ENCODE assay signal across 8 mouse cellular contexts in the genomic region with DNA sequence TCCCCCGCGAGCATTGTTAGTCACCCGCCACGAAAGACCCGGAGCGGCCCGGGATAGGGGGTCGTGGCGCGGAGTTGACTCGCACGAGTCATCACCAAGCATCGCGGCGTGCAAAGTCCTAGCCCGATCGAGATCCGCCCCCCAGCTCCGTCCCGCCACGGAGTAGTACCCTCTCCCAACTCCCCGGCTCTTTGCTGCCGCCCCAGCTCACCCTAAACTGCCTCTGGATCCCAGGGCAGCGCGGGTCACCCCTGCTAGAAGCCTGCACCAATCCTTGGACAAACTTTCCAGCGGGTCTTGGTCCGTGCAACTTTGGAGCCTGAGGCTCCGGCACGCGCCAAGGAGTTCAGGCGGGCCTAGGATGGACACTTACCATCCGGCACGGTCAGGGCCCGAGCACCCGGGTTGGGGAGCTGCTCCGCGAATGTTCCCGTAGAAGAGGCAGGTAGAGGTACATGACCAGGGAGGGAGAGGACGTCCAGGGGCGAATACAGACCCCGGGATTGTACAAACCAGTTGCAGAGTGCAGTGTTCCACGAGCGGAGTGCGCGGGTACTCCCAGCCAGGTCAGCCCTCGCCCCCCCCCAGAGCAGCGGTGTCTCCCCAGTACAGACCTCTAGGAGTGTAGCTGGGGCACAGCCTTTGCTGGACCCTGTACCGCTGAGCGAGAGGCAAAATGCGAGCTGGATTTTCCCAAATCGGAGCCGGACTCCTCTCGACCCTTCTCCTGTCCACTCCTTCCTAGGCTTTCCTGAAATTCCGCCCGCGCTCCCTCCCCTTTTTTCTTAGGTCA. TPM values are rescaled to one million over a fixed set of nuclear protein-coding genes. Genes with fewer than 3 reads are reported as not detected.
DNase-seq lines count a peak whose midpoint lies in the region; ATAC-seq and TF ChIP-seq lines count a peak whose summit lies in the region.

No protein-coding gene starts in this region.

- ATAC-seq in CD4-positive, CD25-positive, alpha-beta regulatory T cell, adult 4 months, result peak; percentile 39
- ATAC-seq in embryonic facial prominence, embryonic 11.5 days (replicated peaks; ENCODE audit: insufficient number of reproducible peaks, low FRiP score, low TSS enrichment, low read depth), result peak; percentile 81
- ATAC-seq in heart, embryonic 15.5 days (replicated peaks; ENCODE audit: insufficient number of reproducible peaks, insufficient read depth, low FRiP score, low read depth), result peak; percentile 83
- peak; percentile 82 for ATAC-seq in kidney, postnatal 0 days (replicated peaks; ENCODE audit: low FRiP score, low read depth)

- H3K27ac ChIP-seq in embryonic facial prominence, embryonic 11.5 days (replicated peaks; ENCODE audit: low read depth, low read length), result no peak overlapping the region
- H3K27ac ChIP-seq in heart, embryonic 15.5 days, result peak overlapping the region; percentile 78
- H3K27ac ChIP-seq in kidney, postnatal 0 days, result peak overlapping the region; percentile 37; the same call in 1 of the 2 replicates

- no peaks in the 10 kb centered on the region for H3K4me1 ChIP-seq in embryonic facial prominence, embryonic 11.5 days (ENCODE audit: control insufficient read depth, insufficient read depth, low read length)
- H3K4me1 ChIP-seq in heart, embryonic 15.5 days (replicated peaks), result peaks cover 13% of the 10 kb centered on the region
- 0 out of 2 replicates have a peak, but pooled peaks cover 6% of the 10 kb centered on the region for H3K4me1 ChIP-seq in kidney, postnatal 0 days (replicated peaks; ENCODE audit: insufficient read depth, low read length)
- peaks cover 40% of the 10 kb centered on the region for H3K4me1 ChIP-seq in megakaryocyte, embryonic 14.5 days

- peak; percentile 78 for DNase-seq in adrenal gland, postnatal 10 days
- DNase-seq in embryonic facial prominence, embryonic 11.5 days (ENCODE audit: low spot score), result peak; percentile 88
- peak; percentile 76 for DNase-seq in kidney, postnatal 0 days (ENCODE audit: low spot score)
- peak; percentile 17 for DNase-seq in splenic B cell, adult 2 months (ENCODE audit: low read depth, low spot score)
- no peak for DNase-seq in frontal cortex, postnatal 25 days (ENCODE audit: low spot score in 2 of 2)

- under 1% methylated on average over 56 of the region's 56 CpGs for WGBS in embryonic facial prominence, embryonic 11.5 days
- under 1% methylated on average over 56 of the region's 56 CpGs for WGBS in heart, embryonic 15.5 days
- under 1% methylated on average over 56 of the region's 56 CpGs for WGBS in kidney, postnatal 0 days

- H3K9me3 ChIP-seq in embryonic facial prominence, embryonic 11.5 days (replicated peaks; ENCODE audit: control insufficient read depth, low read length), result no peaks in the 10 kb centered on the region
- no peaks in the 10 kb centered on the region for H3K9me3 ChIP-seq in heart, embryonic 15.5 days (replicated peaks)
- H3K9me3 ChIP-seq in kidney, postnatal 0 days (replicated peaks; ENCODE audit: low read length), result no peaks in the 10 kb centered on the region
- H3K9me3 ChIP-seq in megakaryocyte, embryonic 14.5 days, result no peaks in the 10 kb centered on the region

- no peaks in the 10 kb centered on the region for H3K27me3 ChIP-seq in embryonic facial prominence, embryonic 11.5 days (ENCODE audit: control insufficient read depth, insufficient read depth, low read length)
- no peaks in the 10 kb centered on the region for H3K27me3 ChIP-seq in heart, embryonic 15.5 days
- H3K27me3 ChIP-seq in kidney, postnatal 0 days (ENCODE audit: insufficient read depth, low read length), result no peaks in the 10 kb centered on the region
- H3K27me3 ChIP-seq in megakaryocyte, embryonic 14.5 days (replicated peaks), result peaks cover 22% of the 10 kb centered on the region
- peaks cover 2% of the 10 kb centered on the region; the same call in 1 of the 2 replicates for H3K27me3 ChIP-seq in splenic B cell, adult 2 months (ENCODE audit: control insufficient read depth, insufficient read depth, low read length, poor library complexity, severe bottlenecking)

- H3K9ac ChIP-seq in embryonic facial prominence, embryonic 11.5 days (replicated peaks; ENCODE audit: low read length), result peak overlapping the region; percentile 55
- H3K9ac ChIP-seq in heart, embryonic 15.5 days, result peak overlapping the region; percentile 68
- H3K9ac ChIP-seq in kidney, postnatal 0 days (ENCODE audit: low read depth, low read length), result peak overlapping the region; percentile 60

- peak overlapping the region; percentile 73 for H3K4me2 ChIP-seq in embryonic facial prominence, embryonic 11.5 days (ENCODE audit: low read depth, low read length)
- peak overlapping the region; percentile 89 for H3K4me2 ChIP-seq in heart, embryonic 15.5 days
- peak overlapping the region; percentile 92 for H3K4me2 ChIP-seq in kidney, postnatal 0 days (ENCODE audit: low read length)

- H3K36me3 ChIP-seq in embryonic facial prominence, embryonic 11.5 days (replicated peaks; ENCODE audit: control insufficient read depth, insufficient read depth, low read depth, low read length), result no peaks in the 10 kb centered on the region
- no peaks in the 10 kb centered on the region for H3K36me3 ChIP-seq in heart, embryonic 15.5 days
- no peaks in the 10 kb centered on the region for H3K36me3 ChIP-seq in kidney, postnatal 0 days (ENCODE audit: insufficient read depth, low read length)
- no peaks in the 10 kb centered on the region for H3K36me3 ChIP-seq in megakaryocyte, embryonic 14.5 days (replicated peaks; ENCODE audit: low read length)
- no peaks in the 10 kb centered on the region for H3K36me3 ChIP-seq in splenic B cell, adult 2 months (ENCODE audit: control insufficient read depth, insufficient read depth, low read length, poor library complexity, severe bottlenecking)

- H3K4me3 ChIP-seq in embryonic facial prominence, embryonic 11.5 days (ENCODE audit: low read depth, low read length), result peak overlapping the region; percentile 63
- peak overlapping the region; percentile 77 for H3K4me3 ChIP-seq in heart, embryonic 15.5 days
- peak overlapping the region; percentile 66 for H3K4me3 ChIP-seq in kidney, postnatal 0 days (replicated peaks; ENCODE audit: low read depth, low read length)
- peak overlapping the region; percentile 93 for H3K4me3 ChIP-seq in megakaryocyte, embryonic 14.5 days (replicated peaks)

- TF ChIP-seq CTCF in kidney, postnatal 0 days (IDR thresholded peaks at IDR 0.05; ENCODE audit: low read depth), result no peak

RNA-seq across cellular contexts. Expression of a gene that starts 21.8 kb away (rescaled TPM):
- polyA plus RNA-seq in CD4-positive, CD25-positive, alpha-beta regulatory T cell, adult 4 months (2017; shearing (Covaris generic)), result 1 to 10 TPM; 6.9 to 7.2 TPM
- 10 to 100 TPM in 1 of 2 experiments, 1 to 10 TPM in 1; 7.3 to 12.8 TPM for total RNA-seq in adrenal gland, postnatal 10 days (2021)
- polyA plus RNA-seq in embryonic facial prominence, embryonic 11.5 days (2014; fragmentation: Nextera tagmentation; extraction: Ambion mirVana), result 27.4 and 30.3 TPM in 2 replicates
- polyA plus RNA-seq in heart, embryonic 15.5 days (2015; fragmentation: Nextera tagmentation; extraction: Ambion mirVana), result 25.6 and 26.9 TPM in 2 replicates
- 17.3 and 18.0 TPM in 2 replicates for polyA plus RNA-seq in kidney, postnatal 0 days (2015; fragmentation: Nextera tagmentation; extraction: Ambion mirVana)
- 0.01 TPM in 1 of 2 replicates, not detected in the other for polyA plus RNA-seq in megakaryocyte, embryonic 14.5 days (2012; ENCODE audit: insufficient read depth, low replicate concordance)

RNA-seq across cellular contexts. Expression of a gene that starts 33.4 kb away (rescaled TPM):
- 1 to 10 TPM; 2.9 to 3.4 TPM for polyA plus RNA-seq in CD4-positive, CD25-positive, alpha-beta regulatory T cell, adult 4 months (2017; shearing (Covaris generic))
- 10 to 100 TPM; 41.5 to 45.3 TPM for total RNA-seq in adrenal gland, postnatal 10 days (2021)
- polyA plus RNA-seq in embryonic facial prominence, embryonic 11.5 days (2014; fragmentation: Nextera tagmentation; extraction: Ambion mirVana), result 9.4 and 10.7 TPM in 2 replicates
- polyA plus RNA-seq in heart, embryonic 15.5 days (2015; fragmentation: Nextera tagmentation; extraction: Ambion mirVana), result 12.0 and 13.1 TPM in 2 replicates
- polyA plus RNA-seq in kidney, postnatal 0 days (2015; fragmentation: Nextera tagmentation; extraction: Ambion mirVana), result 27.3 and 27.6 TPM in 2 replicates
- polyA plus RNA-seq in megakaryocyte, embryonic 14.5 days (2012; ENCODE audit: insufficient read depth, low replicate concordance), result 4.6 and 4.9 TPM in 2 replicates

RNA-seq across cellular contexts. Expression of a gene that starts 59.8 kb away (rescaled TPM):
- polyA plus RNA-seq in CD4-positive, CD25-positive, alpha-beta regulatory T cell, adult 4 months (2017; shearing (Covaris generic)), result 1 to 10 TPM; 2.0 to 3.0 TPM
- 1 to 10 TPM; 3.7 to 6.7 TPM for total RNA-seq in adrenal gland, postnatal 10 days (2021)
- polyA plus RNA-seq in embryonic facial prominence, embryonic 11.5 days (2014; fragmentation: Nextera tagmentation; extraction: Ambion mirVana), result 29.1 and 30.8 TPM in 2 replicates
- 10.1 and 13.4 TPM in 2 replicates for polyA plus RNA-seq in heart, embryonic 15.5 days (2015; fragmentation: Nextera tagmentation; extraction: Ambion mirVana)
- 9.0 and 12.7 TPM in 2 replicates for polyA plus RNA-seq in kidney, postnatal 0 days (2015; fragmentation: Nextera tagmentation; extraction: Ambion mirVana)
- polyA plus RNA-seq in megakaryocyte, embryonic 14.5 days (2012; ENCODE audit: insufficient read depth, low replicate concordance), result 1.0 and 1.5 TPM in 2 replicates

Comparison
In these comparisons a context has a peak if more than half of its experiments do, and no peak if none do; other contexts are left out.
1. DNase-seq: peak in adrenal gland, postnatal 10 days (single experiment), embryonic facial prominence, embryonic 11.5 days (single experiment), kidney, postnatal 0 days (single experiment) and splenic B cell, adult 2 months (single experiment); none in frontal cortex, postnatal 25 days (0 of 2).
2. Peak in every context shown above with its lines, with median percentiles within 50 percentile points of each other: ATAC-seq, H3K4me2 ChIP-seq, H3K4me3 ChIP-seq and H3K9ac ChIP-seq.